Mouse (Mus musculus): ENCODE measurements at regions not wholly inside any gene's neighbourhood (a gene's known extent, or its start where the extent isn't known, plus 50 kb on each side); places are given as distances from the start of the nearest gene placed in this dataset.

GRCm38 (mm10) chrX:166727823-166728621 lies 142.5 kb upstream of the Egfl6 start:
- TF ChIP-seq CTCF (conservative IDR thresholded peaks at IDR 0.05; ENCODE audit: low read length) (no peak), POU5F1 (IDR thresholded peaks at IDR 0.05; ENCODE audit: borderline replicate concordance, low read length) (no peak), NANOG (IDR thresholded peaks at IDR 0.05; ENCODE audit: borderline replicate concordance, low read length) (no peak)

Data from E14TG2a.4 (cell line).